Mouse (Mus musculus) kidney, adult 8-10 months (tissue): ENCODE results near the gene Des.

Experiments used
- DNase-seq, 2 experiments: peaks; one replicate each; pipeline ENCODE4 v3.0.0; 2022

The Des gene

DNA sequence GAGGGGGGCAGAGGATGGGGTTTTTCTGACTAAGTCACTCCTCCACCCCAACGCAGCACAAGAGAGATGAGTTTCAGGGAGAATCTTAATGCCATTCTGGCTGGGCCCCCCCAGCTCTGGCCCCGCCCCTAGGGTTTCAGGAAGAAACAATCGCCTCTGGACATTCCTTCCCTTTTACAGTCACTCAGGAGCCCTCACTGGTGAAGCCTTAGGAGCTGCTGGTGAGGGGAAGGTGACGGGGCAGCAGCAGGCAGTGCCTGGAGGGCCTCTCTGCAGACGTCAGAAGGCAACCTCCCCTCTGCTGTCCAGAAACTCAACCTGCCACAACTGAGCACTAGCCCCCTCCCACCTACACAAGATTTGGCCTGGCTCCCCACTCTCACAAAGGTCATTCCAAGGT is 10.9 kb upstream of the Des start:
- no peak for DNase-seq

- peak; percentile 59 to 64 for DNase-seq
Measured at GRCm38 (mm10) chr1:75357261-75357660, 2.9 kb upstream of the Des start.

DNA sequence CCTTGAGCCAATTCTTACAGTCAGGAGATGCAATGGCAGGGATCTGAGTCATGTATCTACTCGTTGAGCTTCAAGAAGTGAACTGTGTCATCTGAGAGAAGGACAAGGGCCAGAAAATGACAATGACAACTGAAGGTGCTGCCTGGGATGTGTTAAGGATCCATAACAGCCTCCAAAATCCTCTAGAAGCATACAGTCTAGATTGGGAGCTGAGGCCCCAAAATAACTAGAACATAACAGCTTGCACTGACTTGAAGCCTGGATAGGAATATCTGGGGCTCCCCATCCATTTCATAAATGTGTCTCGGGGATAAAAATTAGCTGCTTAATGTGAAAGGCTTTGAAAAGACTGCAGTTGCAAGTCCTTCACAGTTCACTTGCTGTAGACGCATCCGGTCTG is 2.1 kb upstream of the Des start:
- DNase-seq: no peak

DNA sequence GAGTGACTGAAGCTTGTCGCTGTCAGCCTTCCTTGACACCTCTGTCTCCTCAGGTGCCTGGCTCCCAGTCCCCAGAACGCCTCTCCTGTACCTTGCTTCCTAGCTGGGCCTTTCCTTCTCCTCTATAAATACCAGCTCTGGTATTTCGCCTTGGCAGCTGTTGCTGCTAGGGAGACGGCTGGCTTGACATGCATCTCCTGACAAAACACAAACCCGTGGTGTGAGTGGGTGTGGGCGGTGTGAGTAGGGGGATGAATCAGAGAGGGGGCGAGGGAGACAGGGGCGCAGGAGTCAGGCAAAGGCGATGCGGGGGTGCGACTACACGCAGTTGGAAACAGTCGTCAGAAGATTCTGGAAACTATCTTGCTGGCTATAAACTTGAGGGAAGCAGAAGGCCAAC is 783 bp upstream of the Des start:
- no peak for DNase-seq

DNA sequence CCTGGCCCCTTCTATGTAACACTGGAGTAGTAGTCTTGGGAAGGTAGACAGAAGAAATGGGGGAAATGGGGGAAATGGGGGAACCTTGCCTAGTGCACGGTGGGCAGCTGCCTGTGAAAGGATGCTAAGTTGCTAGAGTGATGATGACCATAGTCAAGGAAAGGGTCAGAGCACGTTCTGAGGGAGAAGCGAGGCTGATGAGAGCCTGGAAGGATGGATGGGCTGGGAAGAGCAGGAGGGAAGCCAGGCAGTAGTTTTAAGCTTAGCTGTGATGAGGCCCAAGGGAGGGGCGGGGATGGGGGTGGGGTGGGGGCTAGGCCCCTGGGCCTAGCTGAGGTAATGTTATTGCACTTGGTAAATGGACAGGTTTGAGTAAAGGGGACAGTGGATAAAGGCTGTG is 994 bp downstream of the Des start:
- DNase-seq: no peak

DNA sequence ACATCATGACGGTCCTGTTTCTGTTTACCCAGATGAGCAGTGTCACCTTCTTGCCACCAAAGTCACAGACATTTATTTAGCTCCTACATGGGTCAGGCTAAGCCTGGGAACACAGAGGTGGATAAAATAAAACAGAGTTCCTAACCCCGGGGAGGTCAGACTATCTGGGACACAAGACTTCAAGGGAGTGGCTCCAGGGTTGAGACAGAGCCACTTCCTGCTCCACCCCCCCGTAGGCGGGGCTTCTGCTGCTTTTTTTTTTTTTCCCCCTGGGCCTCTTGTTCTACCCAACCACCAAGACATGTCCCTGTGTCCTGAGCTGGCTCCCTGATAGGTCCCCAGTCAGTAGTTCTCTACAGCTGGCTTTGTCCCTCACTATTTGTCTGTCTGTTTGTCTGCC is 1.6 kb downstream of the Des start:
- DNase-seq: no peak

GRCm38 (mm10) chr1:75363868-75364267 is 3.7 kb downstream of the Des start:
- no peak for DNase-seq

GRCm38 (mm10) chr1:75365510-75366137 is 5.5 kb downstream of the Des start:
- DNase-seq: no peak

GRCm38 (mm10) chr1:75369360-75369983 is 9.3 kb downstream of the Des start:
- DNase-seq: no peak

GRCm38 (mm10) chr1:75369984-75370660 is 10.0 kb downstream of the Des start:
- DNase-seq: peak; percentile 42 to 59

DNA sequence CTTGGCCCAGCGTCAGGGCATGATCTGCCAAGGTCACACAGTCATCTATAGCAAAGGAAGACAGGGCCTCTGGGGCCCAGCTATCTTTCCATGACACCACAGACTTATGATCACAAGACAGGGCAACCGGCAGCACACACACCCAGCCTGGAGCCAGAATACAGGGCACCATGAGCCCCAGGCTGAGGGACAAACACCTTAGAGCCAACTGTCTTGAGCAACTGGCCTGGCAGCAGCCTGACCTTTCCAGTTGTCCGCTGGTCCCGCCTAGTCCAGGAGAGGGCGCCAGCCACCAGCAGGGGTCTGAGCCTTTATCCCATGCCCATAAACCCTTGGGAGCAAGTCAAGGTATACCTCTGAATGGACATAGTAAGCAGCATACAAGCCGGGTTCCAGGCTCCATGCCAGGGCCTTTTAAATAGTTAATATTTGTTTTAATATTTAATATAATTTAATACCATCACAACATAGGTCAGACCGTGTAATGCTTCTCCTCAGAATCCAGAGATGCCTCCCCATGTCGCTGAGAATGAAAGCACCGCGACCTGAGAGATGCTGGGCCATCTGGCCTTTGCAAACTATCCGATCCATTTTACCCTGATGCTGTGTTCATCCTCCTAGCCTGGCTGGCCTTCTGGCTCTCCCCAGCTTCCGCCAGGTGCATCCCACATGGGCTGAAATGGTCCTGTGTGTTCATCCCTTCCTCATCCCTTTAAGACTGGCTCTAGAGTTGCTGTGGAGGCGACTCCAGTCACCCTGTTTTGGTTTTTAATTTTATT is 11.4 kb downstream of the Des start:
- DNase-seq: peak; percentile 24 to 31

DNA sequence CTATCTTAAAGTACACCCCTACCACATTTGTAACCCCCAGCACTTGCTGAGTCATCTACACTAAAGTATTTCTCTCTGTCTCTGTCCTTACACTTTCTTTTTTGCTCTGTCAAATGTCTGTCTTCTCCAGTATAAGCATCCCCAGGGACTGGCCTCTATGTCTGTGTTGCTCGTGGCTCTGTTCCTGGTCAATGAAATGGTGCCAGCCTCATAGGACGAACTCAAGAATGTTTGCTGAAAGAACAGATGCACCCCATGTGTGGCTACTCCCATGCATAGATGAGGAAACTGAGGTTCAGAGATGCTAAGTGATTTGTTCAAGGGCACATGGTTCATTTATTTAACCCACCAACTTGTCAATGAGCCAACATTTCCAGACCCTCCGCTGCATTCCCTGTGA is 12.3 kb downstream of the Des start:
- no peak for DNase-seq

GRCm38 (mm10) chr1:75373276-75373675 is 13.1 kb downstream of the Des start:
- no peak for DNase-seq

- no peak for DNase-seq
Measured at GRCm38 (mm10) chr1:75374950-75375936, 15.1 kb downstream of the Des start, which contains the start of gene Speg. Gene Speg (plus strand): TSS chr1:75375297.

- no peak for DNase-seq
Measured at GRCm38 (mm10) chr1:75379196-75379595, 19.1 kb downstream of the Des start.

DNA sequence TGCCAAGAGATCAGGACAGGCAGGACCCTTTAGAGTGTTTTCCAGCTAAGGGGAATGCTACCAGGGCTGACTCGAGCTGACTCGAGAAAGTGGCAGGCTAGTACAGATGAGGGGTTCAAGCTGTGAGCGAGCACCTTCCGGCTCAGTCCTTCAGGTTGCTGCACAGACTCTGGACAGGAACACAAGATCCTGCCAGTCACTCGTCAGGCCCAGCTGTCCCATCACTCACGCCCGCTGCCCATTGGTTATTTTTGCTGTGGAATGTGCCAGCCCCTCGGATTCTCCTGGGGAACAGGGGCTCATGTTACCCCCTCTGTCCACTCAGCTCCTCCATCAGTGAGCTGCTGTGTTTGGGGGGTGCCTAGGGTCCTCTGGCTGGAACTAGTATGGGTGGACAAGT is 19.8 kb downstream of the Des start:
- DNase-seq: no peak

- no peak for DNase-seq
Measured at GRCm38 (mm10) chr1:75380951-75381350, 20.8 kb downstream of the Des start.

- DNase-seq: no peak
Measured at GRCm38 (mm10) chr1:75381482-75382355, 21.6 kb downstream of the Des start.

- peak; percentile 27 to 49 for DNase-seq
Measured at GRCm38 (mm10) chr1:75382356-75383071, 22.4 kb downstream of the Des start.

DNA sequence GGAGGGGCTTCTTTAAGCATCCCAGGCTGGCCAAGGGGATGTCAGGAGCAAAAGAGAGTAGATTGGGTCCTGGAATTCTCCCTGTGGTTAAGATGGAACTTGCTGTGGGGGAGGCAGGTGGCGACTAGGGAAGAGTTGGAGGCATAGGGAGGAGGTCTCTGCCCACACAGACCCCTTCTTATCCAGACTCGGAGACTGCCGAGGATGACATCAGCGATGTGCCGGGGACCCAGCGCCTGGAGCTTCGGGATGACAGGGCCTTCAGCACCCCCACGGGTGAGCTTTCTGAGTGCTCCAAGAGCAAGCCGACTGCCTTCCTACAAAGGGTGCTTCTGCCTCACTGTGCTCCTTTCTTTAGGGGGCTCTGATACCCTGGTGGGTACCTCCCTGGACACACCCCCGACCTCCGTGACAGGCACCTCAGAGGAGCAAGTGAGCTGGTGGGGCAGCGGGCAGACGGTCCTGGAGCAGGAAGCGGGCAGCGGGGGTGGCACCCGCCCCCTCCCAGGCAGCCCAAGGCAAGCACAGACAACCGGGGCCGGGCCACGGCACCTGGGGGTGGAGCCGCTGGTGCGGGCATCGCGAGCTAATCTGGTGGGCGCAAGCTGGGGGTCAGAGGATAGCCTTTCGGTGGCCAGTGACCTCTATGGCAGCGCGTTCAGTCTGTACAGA is 24.5 kb downstream of the Des start:
- DNase-seq: no peak
